Mouse (Mus musculus) right cerebral cortex, adult 18-20 months (tissue): ENCODE measurements around the gene Klhl32.

Experiments
- DNase-seq: peaks from one replicate; pipeline ENCODE4 v3.0.0; 2022; ENCODE audit warnings: mixed read lengths

Gene Klhl32

DNA sequence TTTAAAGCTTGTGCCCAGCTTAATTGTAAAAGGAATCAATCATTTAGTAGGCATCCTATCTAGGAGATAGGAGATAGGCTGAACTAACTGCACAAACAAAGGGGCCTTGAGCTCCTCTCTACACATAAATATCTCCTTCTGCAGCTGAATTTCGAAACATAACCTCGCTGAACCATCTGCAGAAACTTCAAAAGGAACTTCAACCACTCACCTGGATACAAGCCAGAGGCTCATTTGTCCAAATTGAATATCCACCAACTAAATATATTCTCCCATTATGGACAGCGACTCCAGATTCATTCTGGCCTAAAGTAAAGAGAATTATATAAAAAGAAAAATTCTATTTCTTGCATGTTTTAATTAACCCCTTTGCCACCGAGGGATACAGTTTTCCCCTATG is 224.2 kb downstream of the Klhl32 start:
- DNase-seq: no peak

DNA sequence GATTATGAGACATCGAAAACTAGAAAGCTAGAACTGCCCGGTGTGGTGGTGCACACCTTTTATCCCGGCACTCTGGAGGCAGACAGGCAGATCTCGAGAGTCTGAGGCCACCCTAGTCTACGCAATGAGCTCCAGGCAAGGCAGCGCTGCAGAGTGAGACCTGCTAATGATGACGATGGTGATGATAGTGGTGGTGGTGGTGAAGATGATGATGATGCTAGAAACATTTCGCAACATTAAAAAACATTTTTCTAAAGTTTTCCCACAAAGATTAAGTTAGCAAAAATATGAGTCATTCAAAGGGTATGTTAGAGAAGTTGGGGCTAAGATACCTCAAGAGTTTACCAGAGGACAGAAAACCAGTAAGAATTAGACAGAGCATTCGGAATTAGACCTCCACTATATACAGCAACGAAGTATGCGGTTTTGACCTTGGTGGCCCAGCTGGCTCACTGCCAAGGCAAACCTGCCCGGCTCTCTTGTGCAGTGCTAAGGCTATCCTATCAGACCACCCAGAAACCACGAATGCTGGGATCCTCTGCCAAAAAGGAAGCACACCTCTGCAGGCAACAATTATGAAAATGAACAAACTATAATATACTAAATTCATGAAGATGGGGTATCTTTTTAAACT is 224.9 kb downstream of the Klhl32 start:
- no peak for DNase-seq

DNA sequence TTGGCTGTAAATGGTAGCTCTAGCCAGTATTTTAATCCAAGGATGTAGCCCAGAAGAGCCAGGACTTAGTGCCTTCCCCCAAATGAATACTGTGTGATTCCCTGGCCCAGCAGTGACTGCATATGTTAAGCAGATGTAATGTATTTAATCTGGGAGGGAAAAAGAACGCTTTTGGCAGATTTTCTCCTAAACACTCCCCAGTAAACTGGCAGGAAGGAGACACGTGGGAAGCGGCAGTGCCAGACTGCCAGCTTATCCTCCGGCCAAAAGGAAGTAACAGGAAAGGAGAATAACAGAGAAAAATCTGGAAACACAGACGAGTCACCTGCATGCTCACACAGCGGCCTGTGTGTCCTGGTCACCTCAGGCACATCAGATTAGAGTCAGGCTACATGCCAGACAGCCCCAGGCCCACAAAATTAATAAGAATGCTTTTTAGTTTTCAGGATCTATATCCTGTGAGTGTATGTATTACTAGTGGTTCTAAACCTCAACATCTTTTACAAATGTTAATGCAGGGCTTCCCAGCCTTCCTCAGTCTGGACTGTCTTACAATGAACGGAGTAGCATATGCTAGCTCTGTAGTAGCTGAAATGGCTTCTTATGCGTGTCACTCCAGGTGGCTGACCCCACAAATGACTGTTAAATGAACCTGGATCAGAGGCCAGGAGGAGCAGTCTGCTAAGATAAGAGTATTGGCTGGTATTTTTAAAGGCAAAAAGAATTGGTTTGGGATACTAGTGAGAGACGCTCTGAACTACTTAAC is 229.3 kb downstream of the Klhl32 start:
- peak; percentile 69 for DNase-seq

DNA sequence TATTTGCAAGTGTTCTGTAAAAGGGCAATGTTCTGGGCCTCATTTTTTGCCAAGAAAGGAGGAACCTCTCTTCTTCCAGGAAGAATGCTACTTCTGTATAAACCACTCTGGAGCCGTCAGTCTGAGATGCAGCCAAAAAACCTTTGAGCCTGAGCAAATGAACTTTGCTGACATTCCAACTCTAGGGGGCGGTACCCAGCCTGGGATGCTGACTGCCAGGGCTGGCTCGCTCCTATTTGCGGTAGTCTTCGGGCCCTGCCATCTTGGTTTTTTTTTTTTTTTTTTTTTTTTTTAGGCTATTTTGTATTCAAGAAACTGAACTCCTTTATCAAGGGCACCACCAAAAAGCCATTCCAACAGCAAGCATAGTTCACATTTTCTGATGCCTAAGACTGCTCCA is 230.5 kb downstream of the Klhl32 start:
- DNase-seq: no peak

DNA sequence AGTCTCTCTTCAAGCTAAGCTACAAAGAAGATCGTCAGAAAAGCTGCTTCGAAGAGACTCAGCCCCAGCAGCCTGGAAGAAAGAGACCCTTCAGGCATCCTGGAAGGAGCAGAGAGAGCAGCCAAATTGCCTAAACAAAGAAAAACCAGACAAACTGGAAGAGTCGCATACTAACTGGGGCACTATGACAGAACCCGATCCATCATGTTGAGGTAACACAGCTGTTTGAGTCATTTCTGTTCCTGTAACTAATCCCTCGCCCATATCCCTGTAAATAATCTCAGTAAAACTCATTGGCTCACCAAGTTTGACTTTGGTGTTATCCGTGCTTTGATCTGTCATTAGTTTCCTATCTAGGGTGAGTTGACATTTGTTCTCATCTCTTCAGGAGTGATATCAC is 230.9 kb downstream of the Klhl32 start:
- DNase-seq: no peak

DNA sequence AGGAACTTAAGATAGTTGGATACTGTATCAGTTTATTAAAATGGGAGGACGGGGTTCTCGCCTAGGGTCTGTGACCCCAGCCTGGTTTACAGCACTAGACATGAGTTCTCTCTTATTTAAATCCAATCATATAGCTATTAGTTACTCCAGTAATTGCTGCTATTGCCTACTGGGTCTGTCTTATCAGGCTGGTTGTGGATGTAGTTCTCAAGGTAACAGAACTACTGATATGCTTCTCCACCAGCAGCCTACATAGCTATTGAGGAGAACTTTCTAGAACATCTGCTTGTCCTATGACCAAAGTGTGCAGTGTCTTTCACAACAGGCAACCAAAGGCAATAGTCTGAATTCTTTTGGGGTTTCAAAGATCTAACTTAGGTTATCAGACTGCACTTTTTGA is 241.4 kb downstream of the Klhl32 start:
- DNase-seq: no peak

DNA sequence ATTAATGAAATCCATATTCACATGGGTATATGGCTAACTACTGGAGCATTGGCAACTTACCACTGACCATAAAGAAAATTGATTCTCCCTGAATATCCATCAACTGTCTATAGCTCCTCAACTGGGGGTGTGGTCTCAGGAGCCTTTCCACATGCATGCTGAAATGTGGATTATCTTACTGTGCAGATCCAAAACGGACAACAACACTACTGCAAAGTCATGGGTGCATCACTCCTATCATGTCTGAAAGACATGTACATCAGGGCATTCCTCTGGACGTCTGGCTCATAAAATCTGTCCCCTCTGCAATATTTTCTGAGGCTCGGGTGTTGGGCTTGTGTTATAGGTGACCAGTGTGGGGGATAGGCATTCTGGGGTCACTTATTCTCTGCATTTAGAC is 241.8 kb downstream of the Klhl32 start:
- DNase-seq: no peak

DNA sequence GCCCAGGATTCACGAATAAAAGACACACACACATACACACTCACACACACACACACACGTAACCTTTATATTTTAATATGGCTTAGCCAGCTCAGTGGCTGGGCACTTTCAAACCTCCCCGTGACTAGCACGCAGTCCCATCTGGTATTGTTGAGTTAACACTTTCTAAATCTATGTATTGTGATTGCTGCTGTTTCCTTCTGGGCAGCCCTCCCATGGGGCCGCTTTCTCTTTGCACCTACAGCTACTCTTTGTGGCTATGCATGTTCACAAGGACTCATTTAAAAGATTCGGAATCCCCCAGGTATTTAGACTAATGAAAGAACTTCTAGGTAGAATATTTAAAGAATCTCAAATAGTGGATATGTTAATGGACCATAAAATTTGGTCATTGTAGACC is 249.2 kb downstream of the Klhl32 start:
- no peak for DNase-seq

DNA sequence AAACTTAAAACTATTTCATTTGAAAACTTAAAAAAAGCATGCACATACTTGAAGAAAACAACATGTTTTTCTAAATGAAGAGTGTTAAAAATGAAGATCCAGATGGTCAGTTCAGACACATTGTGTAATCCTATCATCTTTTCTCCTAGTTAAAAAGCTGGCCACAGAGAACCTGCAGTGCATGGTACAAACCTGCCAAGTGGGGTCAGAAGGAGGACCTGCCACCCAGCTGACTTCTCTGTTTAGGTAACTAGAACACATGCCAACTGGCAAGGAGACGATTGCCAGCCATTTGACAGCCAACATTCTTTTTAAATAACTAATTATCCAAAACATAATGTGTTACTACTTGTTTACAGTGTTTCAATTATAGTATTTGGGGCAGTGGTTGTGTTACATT is 252.3 kb downstream of the Klhl32 start:
- no peak for DNase-seq

DNA sequence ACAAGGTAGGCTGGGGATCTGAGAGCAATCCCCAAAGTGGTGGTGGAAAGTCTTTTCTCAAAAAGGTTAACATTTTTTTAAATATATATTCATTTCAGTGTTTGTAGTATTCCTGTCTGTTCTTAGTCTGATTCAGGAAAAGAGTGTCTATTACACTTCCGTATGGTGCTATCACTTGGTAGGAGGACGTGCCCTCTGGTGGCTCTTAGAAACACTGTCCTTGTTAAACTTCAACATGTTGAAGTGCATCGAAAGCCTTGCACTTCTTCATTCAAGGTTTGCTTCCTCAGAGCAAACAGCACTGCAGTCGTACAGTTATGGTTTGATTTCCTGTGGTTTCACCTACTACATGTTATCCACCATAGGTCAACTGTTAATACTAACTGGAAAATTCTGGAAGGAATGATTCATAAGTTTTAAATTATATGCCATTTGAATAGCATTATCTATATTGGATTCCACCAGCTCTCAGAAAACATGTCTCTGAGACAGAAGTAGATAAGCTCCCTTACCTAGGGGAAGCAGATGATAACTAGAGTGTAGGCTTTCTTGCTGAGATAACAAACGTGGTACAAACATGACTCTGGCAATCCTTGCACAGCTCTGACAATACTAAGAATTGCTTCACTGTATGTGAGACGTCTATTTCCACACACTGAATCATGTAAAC is 253.8 kb downstream of the Klhl32 start:
- DNase-seq: no peak

DNA sequence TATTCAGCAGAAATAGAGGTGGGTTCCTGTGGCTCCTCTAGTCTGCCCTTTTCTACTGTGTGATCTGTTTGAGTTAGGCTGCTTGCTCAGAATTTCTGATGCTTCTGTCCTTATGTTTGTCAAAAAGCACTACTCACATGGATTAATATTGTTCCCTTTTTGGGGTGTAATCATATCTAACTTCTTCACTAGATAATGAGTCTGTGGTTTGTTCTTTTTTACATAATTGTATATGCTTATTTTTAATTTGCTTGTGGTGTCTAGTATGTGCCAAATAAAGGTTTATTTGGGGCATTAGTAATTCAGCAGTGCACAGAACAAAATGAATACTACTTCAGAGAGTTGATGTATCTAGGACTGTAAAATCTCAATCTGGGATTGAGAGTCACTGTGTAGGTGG is 256.1 kb downstream of the Klhl32 start:
- DNase-seq: no peak

DNA sequence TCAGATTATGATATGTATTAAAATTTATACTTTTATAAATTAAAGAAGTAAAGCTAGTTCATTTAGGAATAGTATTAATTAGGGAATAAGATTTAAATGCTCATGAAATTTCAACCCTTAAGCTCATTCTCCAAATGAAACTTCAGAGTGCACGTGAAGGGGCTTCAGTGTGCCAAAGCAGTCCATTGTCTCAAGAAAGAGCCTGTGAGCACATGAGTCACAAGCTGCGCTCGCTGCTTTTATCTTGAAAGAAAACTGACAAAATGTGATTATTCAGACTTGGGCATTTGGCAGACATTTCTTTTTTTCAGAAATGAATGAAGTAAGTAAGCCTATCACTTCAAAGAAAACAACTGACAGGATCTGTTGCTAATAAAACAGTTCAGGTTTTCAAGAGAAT is 266.9 kb downstream of the Klhl32 start:
- no peak for DNase-seq

DNA sequence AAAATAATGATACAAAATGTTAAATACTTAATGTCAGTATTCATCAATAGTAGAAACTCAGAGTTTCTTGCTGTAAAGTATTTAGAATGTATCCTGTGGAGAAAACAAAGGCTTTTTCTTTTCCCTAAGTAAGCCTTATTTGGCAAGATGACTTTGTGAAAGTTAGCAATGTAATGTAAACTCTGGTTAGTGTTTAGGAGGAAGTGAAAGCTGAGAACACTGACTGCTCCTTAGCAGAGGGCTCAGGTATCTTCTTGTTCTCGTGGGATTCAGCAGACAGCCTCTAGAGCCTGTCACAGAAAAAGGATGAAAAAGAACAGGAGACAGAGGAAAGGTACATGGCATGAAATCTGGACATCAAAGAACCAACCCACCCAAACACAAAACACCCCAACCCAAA is 268.6 kb downstream of the Klhl32 start:
- no peak for DNase-seq

DNA sequence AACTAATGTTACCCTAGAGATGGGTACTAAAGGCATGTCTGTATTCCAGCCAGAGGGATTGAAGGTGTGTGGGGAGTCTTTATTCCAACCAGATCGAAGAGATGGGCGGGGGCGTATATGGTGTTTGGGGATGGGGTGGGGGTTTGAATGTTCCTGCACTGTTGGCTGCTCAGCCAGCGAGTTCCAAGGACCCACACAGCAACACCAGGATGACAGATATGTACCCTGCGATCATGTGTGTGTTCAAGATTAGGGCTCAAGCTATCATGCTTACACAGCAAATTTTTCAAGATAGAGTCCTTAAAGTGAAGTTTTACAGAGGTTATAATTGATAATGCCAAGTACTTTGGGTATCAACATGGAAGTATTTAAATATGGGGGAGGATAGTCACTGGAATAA is 273.3 kb downstream of the Klhl32 start:
- no peak for DNase-seq

DNA sequence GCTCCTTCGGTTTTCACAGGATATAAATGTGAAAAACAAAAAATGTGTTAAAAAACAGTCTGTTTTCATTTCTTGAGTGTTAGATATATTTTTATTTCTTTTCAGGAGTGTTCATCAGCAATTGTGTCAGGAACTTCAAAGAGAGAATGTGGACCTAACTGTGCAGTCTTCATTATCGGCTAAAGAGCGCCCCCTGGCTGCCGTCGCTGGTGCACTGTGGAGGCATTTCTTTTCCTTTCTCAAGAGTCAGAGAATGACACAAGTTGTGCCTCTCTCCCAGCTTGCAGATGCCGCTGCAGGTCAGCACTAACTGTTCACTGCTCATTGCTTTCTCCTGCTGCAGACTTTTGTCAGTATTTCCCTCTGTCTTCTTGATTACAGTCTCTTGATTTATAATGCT is 276.6 kb downstream of the Klhl32 start:
- DNase-seq: peak; percentile 85

DNA sequence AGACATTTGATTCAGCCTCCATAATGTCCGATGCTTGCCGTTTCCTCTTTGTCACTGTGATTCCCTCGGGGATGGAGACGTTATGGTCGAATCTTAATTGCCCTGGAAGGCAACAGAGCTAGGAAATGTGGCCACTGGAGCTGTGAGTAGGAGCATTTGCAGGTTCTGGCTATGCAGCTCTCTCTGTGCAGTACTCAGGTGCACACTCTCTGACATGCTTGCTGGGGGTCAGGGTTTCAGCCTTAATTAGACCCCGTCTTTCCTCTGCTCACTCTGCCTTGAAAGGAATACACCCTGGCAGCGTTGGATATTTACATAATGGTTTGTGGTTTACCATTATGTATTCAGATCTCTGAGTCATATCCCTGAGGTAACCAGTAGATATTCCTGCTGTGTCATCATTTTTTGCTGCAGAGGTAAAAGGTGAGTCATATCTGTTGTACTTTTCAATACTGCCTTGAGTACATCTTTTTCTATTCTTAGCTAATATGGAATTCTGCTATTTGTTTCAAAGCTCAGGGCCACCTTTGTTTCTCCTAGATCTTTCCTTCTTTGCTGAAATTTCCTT is 281.9 kb downstream of the Klhl32 start:
- DNase-seq: no peak

DNA sequence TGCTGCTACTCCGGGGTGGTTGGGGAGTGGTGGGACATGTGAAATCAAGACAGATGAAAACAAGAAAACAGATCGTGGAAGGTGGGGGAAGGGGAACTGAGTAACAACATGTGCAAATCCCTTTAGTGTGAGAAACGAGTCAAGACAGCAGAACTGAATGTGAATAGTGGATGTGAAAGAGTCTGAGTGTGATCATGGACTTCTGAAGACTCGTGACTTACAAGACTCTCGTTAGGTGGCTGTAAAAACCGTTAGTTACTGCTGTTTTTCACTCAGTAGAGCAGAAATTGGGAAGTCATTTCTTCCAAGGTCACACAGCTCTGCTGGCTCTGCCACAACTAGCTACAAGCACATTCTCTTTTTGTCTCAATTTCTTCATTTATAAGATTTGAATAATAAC is 282.9 kb downstream of the Klhl32 start:
- DNase-seq: no peak
